Mouse (Mus musculus) cerebellum, adult 2 months (tissue): ENCODE measurements around the gene Slc17a8. TPM values are rescaled to one million over a fixed set of nuclear protein-coding genes. Genes with fewer than 3 reads are reported as not detected.
"Not testable (repeated sequence)": the region's sequence is repeated elsewhere in the genome, so short reads cannot be mapped to it uniquely, and the experiment has no call there.

Experiments
- DNase-seq, 2 experiments: peaks; one replicate each; pipeline ENCODE4 v3.0.0; 2021
- H3K27ac ChIP-seq: fragments of 200-500 bp; 2 replicates; pipeline ENCODE4 v1.5.1; 2012; ENCODE audit warnings: low read length, control low read depth, inconsistent platforms; ENCODE audit not compliant: insufficient read depth
- H3K27me3 ChIP-seq: fragments of 200-500 bp; 2 replicates; pipeline ENCODE4 v1.6.1; 2012; ENCODE audit warnings: inconsistent platforms, mild to moderate bottlenecking, low read length, moderate library complexity; ENCODE audit not compliant: control insufficient read depth, insufficient read depth
- H3K4me1 ChIP-seq: fragments of 200-500 bp; 2 replicates; pipeline ENCODE4 v1.6.1; 2011; ENCODE audit warnings: low read length; ENCODE audit not compliant: control insufficient read depth, insufficient read depth
- H3K4me3 ChIP-seq: fragments of 200-500 bp; replicated peaks from 2 replicates; pipeline ENCODE3; 2011; ENCODE audit warnings: mild to moderate bottlenecking, low read depth, low read length, control low read depth; ENCODE audit not compliant: insufficient read depth
- CTCF ChIP-seq: fragments of 200-500 bp; IDR thresholded peaks from 2 replicates; pipeline ENCODE4 v1.5.1; 2011; ENCODE audit warnings: low read depth, mild to moderate bottlenecking, control low read depth, low read length, moderate library complexity, borderline replicate concordance; ENCODE audit not compliant: insufficient read depth
- POLR2A ChIP-seq: fragments of 200-500 bp; IDR thresholded peaks from 2 replicates; pipeline ENCODE4 v1.6.1; 2011; ENCODE audit warnings: low read length, control low read depth, borderline replicate concordance; ENCODE audit not compliant: insufficient read depth
- WGBS: fragments of 180-500 bp; shearing (Covaris S2); methylation state at CpG from one replicate; pipeline ENCODE4 v1.1.7; 2018; 5-methylcytosine and 5-hydroxymethylcytosine counted together
- polyA plus RNA-seq: library from polyadenylated mRNA; depleted of rRNA; stranded (reverse); fragments of >200 nt; gene quantifications from 2 replicates; pipeline ENCODE4 v1.2.3, GENCODE M21; 2012; rRNA removed

The Slc17a8 gene
- 0.27 and 0.36 TPM in 2 replicates for polyA plus RNA-seq

- 29% methylated on average over 7 of the region's 7 CpGs for WGBS
- H3K4me3 ChIP-seq = no peak within 1 kb of the TSS
- H3K27me3 ChIP-seq = no peaks in the 10 kb centered on the region
- H3K27ac ChIP-seq = no peak within 1 kb of the TSS
- DNase-seq = no peak
- no peaks in the 10 kb centered on the region for H3K4me1 ChIP-seq
- TF ChIP-seq POLR2A (no peak), CTCF (no peak)
Measured at GRCm38 (mm10) chr10:89621129-89621528, at the start of gene Slc17a8. Gene Slc17a8 (minus strand): TSS chr10:89621253.

- DNase-seq = not testable (repeated sequence)
- peaks cover 13% of the 10 kb centered on the region for H3K4me1 ChIP-seq
Measured at GRCm38 (mm10) chr10:89670371-89670770, 49.3 kb upstream of the Slc17a8 start.

GRCm38 (mm10) chr10:89667571-89667970 lies 46.5 kb upstream of the Slc17a8 start:
- peaks cover 13% of the 10 kb centered on the region for H3K4me1 ChIP-seq
- H3K4me3 ChIP-seq = no peak overlapping the region
- no peak for DNase-seq
- 76% methylated on average over 7 of the region's 7 CpGs for WGBS
- no peaks in the 10 kb centered on the region for H3K27me3 ChIP-seq
- TF ChIP-seq POLR2A = no peak
- TF ChIP-seq CTCF = no peak
- no peak overlapping the region for H3K27ac ChIP-seq

More at GRCm38 (mm10) chr10:89670371-89670770, 49.3 kb upstream of the Slc17a8 start:
- H3K4me3 ChIP-seq, H3K27me3 ChIP-seq, H3K27ac ChIP-seq: not testable (repeated sequence)
- WGBS = 95% methylated on average over 5 of the region's 5 CpGs

GRCm38 (mm10) chr10:89665679-89666078 lies 44.6 kb upstream of the Slc17a8 start:
- 10% methylated on average over 9 of the region's 9 CpGs for WGBS
- Histone ChIP-seq H3K27me3 (no peaks in the 10 kb centered on the region), H3K4me3 (no peak overlapping the region), H3K27ac (0 out of 2 replicates have a peak overlapping the region, but pooled peaks have one; percentile 18), H3K4me1 (peaks cover 13% of the 10 kb centered on the region)
- DNase-seq = peak; percentile 80 to 86
- no peak for TF ChIP-seq CTCF
- TF ChIP-seq POLR2A = no peak

- WGBS = 71% methylated on average over 8 of the region's 8 CpGs
- Histone ChIP-seq H3K4me3 (no peak overlapping the region), H3K27ac (0 out of 2 replicates have a peak overlapping the region, but pooled peaks have one; percentile 18), H3K27me3 (no peaks in the 10 kb centered on the region), H3K4me1 (peaks cover 8% of the 10 kb centered on the region)
- TF ChIP-seq CTCF = no peak
- TF ChIP-seq POLR2A = no peak
- peak in 1 of 2 experiments; percentile 63 for DNase-seq
Measured at GRCm38 (mm10) chr10:89664977-89665645, 44.1 kb upstream of the Slc17a8 start.

GRCm38 (mm10) chr10:89656366-89656765 lies 35.3 kb upstream of the Slc17a8 start:
- Histone ChIP-seq H3K27me3 (no peaks in the 10 kb centered on the region), H3K4me1 (peaks cover 7% of the 10 kb centered on the region), H3K27ac (no peak overlapping the region), H3K4me3 (no peak overlapping the region)
- DNase-seq = peak; percentile 73 to 80
- TF ChIP-seq CTCF = no peak
- no peak for TF ChIP-seq POLR2A
- WGBS = 26% methylated on average over 5 of the region's 5 CpGs

GRCm38 (mm10) chr10:89652912-89653311 lies 31.9 kb upstream of the Slc17a8 start:
- DNase-seq = no peak
- H3K27me3 ChIP-seq = no peaks in the 10 kb centered on the region
- no peak overlapping the region for H3K27ac ChIP-seq
- no peak for TF ChIP-seq POLR2A
- no peak for TF ChIP-seq CTCF
- peaks cover 7% of the 10 kb centered on the region for H3K4me1 ChIP-seq
- WGBS = 88% methylated on average over 8 of the region's 8 CpGs
- H3K4me3 ChIP-seq = no peak overlapping the region

- H3K4me3 ChIP-seq = no peak overlapping the region
- H3K4me1 ChIP-seq = peaks cover 3% of the 10 kb centered on the region; the same call in 1 of the 2 replicates
- 66% methylated on average over 1 of the region's 1 CpGs for WGBS
- H3K27me3 ChIP-seq = no peaks in the 10 kb centered on the region
- TF ChIP-seq CTCF = no peak
- TF ChIP-seq POLR2A = no peak
- DNase-seq = no peak
- H3K27ac ChIP-seq = no peak overlapping the region
Measured at GRCm38 (mm10) chr10:89651691-89652090, 30.6 kb upstream of the Slc17a8 start.
